Mouse (Mus musculus) megakaryocyte, embryonic 14.5 days (primary cell): ENCODE data around the gene Prss34.

Source experiments
- FLI1 ChIP-seq: IDR thresholded peaks from 2 replicates; pipeline ENCODE4 v1.6.1; 2012; ENCODE audit warnings: low read length, inconsistent platforms, mixed read lengths
- GATA1 ChIP-seq: IDR thresholded peaks from 3 replicates; pipeline ENCODE4 v1.6.1; 2012; ENCODE audit warnings: mixed read lengths, low read length, inconsistent platforms, borderline replicate concordance

GRCm38 (mm10) chr17:25256140-25256754, 41.9 kb upstream of the Prss34 start, which contains the start of gene Baiap3:
- no peak for TF ChIP-seq GATA1
- no peak for TF ChIP-seq FLI1
